Mouse (Mus musculus) ES-E14 (cell line): ENCODE data around the gene Twnk.

Source experiments
- HCFC1 ChIP-seq: IDR thresholded peaks from 2 replicates; pipeline ENCODE4 v1.6.1; 2012; ENCODE audit warnings: low read length, inconsistent platforms, borderline replicate concordance; ENCODE audit not compliant: insufficient read depth
- MAFK ChIP-seq: IDR thresholded peaks from 2 replicates; pipeline ENCODE4 v1.6.1; 2014; ENCODE audit warnings: mild to moderate bottlenecking, low read depth, low read length, inconsistent platforms; ENCODE audit not compliant: insufficient read depth
- ZNF384 ChIP-seq: IDR thresholded peaks from 2 replicates; pipeline ENCODE4 v1.6.1; 2012; ENCODE audit warnings: low read depth, low read length, inconsistent platforms

DNA sequence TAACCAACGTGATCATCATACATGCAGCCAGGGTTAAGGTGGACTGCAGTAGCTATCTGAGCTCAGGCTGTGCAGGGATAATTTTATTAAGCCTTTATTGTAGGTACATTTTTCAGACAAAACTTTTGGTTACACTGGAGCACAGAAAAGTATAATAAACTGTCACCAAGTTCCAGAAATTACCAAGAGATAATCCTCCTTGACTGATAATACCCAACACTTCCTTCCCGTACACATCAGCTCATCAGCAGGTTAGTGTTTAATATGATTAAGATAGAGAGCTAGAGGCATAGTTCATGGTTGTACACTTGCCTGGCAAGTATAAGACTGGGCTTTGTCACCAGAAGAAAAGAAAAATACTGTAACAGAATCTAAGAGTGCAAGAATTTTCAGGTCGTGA lies 37.1 kb upstream of the Twnk start:
- TF ChIP-seq MAFK (no peak), ZNF384 (no peak), HCFC1 (no peak)
